Mouse (Mus musculus) naive thymus-derived CD4-positive, alpha-beta T cell, adult 5 months (primary cell): Measurements from ENCODE around the gene Nr2c2ap. TPM values are rescaled to one million over a fixed set of nuclear protein-coding genes. Genes with fewer than 3 reads are reported as not detected.

Experiments used
- polyA plus RNA-seq: library from polyadenylated mRNA; unstranded; fragments of 100-300 nt; shearing (Covaris generic); gene quantifications from one replicate; pipeline ENCODE4 v1.2.1, GENCODE M21; 2017

Nr2c2ap gene
- polyA plus RNA-seq, result 48.4 TPM

DNA sequence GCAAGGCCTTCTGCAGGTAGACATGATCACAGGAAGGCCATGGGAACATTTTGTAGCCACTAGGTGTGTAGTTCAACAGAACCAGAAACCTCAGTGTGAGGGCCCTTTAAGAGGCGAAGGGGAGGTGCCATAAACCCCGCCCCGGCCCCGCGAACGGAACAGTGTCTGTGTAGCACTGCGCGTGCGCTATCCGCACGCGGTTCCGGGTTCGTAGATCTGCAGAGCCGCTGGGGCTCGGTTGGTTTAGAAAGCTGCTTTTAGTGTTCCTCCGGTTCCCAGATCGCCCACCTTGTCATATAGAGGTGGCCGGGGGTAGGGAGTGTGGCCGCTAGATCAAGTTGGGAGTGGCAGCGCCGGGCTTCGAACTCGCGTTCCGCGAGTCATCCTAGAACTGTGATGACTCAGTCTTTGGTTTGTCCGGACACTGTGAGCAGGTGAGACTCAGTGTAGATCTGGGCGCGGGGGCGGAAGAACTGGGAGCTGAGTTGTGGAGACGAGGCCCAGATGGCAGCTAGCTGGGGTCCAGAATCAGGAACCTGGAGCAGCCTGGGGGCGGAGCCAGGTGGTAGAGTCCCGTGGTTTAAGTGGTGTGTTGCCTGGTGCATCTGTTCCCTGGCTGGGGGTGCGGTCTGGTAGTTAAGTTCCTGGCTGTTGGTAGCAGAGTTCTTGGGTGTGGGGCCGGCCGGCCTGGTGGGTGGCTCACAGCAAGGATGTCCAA, at the start of gene Nr2c2ap:
Nr2c2ap (plus strand) TSS at position 168 of the 718 bp plus-strand sequence.

DNA sequence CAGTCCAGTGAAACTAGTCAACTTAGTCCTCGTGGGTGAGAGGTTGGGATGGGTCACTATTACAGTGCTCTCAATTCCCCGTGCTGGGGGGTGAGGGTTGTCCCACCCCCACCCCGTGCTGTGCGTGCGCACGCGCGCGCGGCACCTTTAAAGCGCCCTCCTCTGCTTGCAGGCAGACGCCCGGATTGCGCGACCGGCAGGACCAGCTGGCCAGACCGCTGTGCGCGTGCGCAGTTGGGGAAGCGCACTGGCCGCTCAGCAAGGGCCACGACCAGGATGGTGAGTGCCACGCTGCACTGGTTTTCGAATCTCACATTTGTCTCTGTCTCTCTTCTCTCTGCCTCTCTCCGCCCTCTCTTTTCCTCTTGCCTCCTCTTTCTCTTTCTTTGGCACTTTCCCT, 47.8 kb upstream of the Nr2c2ap start, which contains the start of gene Hapln4:
Hapln4 (plus strand) TSS at position 173 of the 400 bp plus-strand sequence.

GRCm38 (mm10) chr8:70120667-70121066, 10.5 kb upstream of the Nr2c2ap start, which contains the start of gene Ncan:
Gene Ncan, minus strand, starts transcription at chr8:70120873.

GRCm38 (mm10) chr8:70139026-70139857, 8.1 kb downstream of the Nr2c2ap start, which contains the start of the genes Rfxank, Borcs8 and Mef2b:
Gene Rfxank, minus strand, starts transcription at chr8:70139154.
Gene Borcs8, plus strand, starts transcription at chr8:70139499.
Gene Mef2b, plus strand, starts transcription at chr8:70139711.

GRCm38 (mm10) chr8:70172043-70172681, 41.0 kb downstream of the Nr2c2ap start, which contains the start of gene Tmem161a:
Gene Tmem161a, plus strand, starts transcription at chr8:70172356.

Other genes starting within 250 kb of the Nr2c2ap start
- gene Cilp2, start 243.6 kb upstream of the Nr2c2ap start, polyA plus RNA-seq, result not detected
- 1.3 TPM for gene Tssk6, start 229.1 kb upstream of the Nr2c2ap start, polyA plus RNA-seq
- 80.1 TPM for gene Ndufa13, start 228.8 kb upstream of the Nr2c2ap start, polyA plus RNA-seq
- gene Yjefn3, start 228.6 kb upstream of the Nr2c2ap start, polyA plus RNA-seq, result 1.7 TPM
- 116 TPM for gene Gatad2a, start 134.9 kb upstream of the Nr2c2ap start, polyA plus RNA-seq
- gene Mau2, start 88.6 kb upstream of the Nr2c2ap start, polyA plus RNA-seq, result 143 TPM
- 52.6 TPM for gene Sugp1, start 88.5 kb upstream of the Nr2c2ap start, polyA plus RNA-seq
- not detected for gene Tm6sf2, start 58.4 kb upstream of the Nr2c2ap start, polyA plus RNA-seq
- not detected for gene Hapln4, start 47.9 kb upstream of the Nr2c2ap start, polyA plus RNA-seq
- gene Ncan, start 10.5 kb upstream of the Nr2c2ap start, polyA plus RNA-seq, result not detected
- gene Rfxank, start 7.8 kb downstream of the Nr2c2ap start, polyA plus RNA-seq, result 21.7 TPM
- gene Borcs8, start 8.2 kb downstream of the Nr2c2ap start, polyA plus RNA-seq, result 36.2 TPM
- 0.97 TPM for gene Mef2b, start 8.4 kb downstream of the Nr2c2ap start, polyA plus RNA-seq
- gene Tmem161a, start 41.0 kb downstream of the Nr2c2ap start, polyA plus RNA-seq, result 45.8 TPM
- gene Slc25a42, start 81.0 kb downstream of the Nr2c2ap start, polyA plus RNA-seq, result 7.9 TPM
- gene Sugp2, start 102.9 kb downstream of the Nr2c2ap start, polyA plus RNA-seq, result 36.8 TPM
- 11.5 TPM for gene Armc6, start 103.1 kb downstream of the Nr2c2ap start, polyA plus RNA-seq
- gene Homer3, start 151.5 kb downstream of the Nr2c2ap start, polyA plus RNA-seq, result 2.6 TPM
- gene Ddx49, start 171.2 kb downstream of the Nr2c2ap start, polyA plus RNA-seq, result 60.5 TPM
- 237 TPM for gene Cope, start 171.2 kb downstream of the Nr2c2ap start, polyA plus RNA-seq
- not detected for gene Cers1, start 184.4 kb downstream of the Nr2c2ap start, polyA plus RNA-seq
- gene Gdf1, start 198.5 kb downstream of the Nr2c2ap start, polyA plus RNA-seq, result 0.44 TPM
- 88.8 TPM for gene Upf1, start 221.9 kb downstream of the Nr2c2ap start, polyA plus RNA-seq
- 2.4 TPM for gene Comp, start 242.2 kb downstream of the Nr2c2ap start, polyA plus RNA-seq